Mouse (Mus musculus): Measurements from ENCODE around the gene Flt3.

- TF ChIP-seq GATA1 (IDR thresholded peaks at IDR 0.05; ENCODE audit: borderline replicate concordance, low read length): no peak
- TF ChIP-seq FLI1 (IDR thresholded peaks at IDR 0.05; ENCODE audit: low read length): no peak
Measured at GRCm38 (mm10) chr5:147445252-147445651, 45.0 kb upstream of the Flt3 start.
